In genomic region chr16:35316856-35317264, GRCm38 (mm10) we compare ENCODE assay signal across 15 mouse cellular contexts.
"Had no signal": no experiment of that assay in that cellular context is flagged by ENCODE, and none has a peak within 500 bp of the region (broad histone marks: within the 10 kb centered on the region; RNA-seq: fewer than 3 reads in every experiment).

No protein-coding gene starts in this region.

- DNase-seq: lung, adult 18-20 months; lung, embryonic 14.5 days; lung, postnatal 10 days; lung, postnatal 4 days; midbrain, embryonic 14.5 days; right cerebral cortex, postnatal 14 days; thymus, adult 2 months; thymus, postnatal 25 days; thymus, postnatal 4 days had no signal

- H3K9ac ChIP-seq: liver, embryonic 14.5 days; lung, embryonic 14.5 days; midbrain, embryonic 12.5 days; neural tube, embryonic 13.5 days; stomach, embryonic 15.5 days had no signal

- H3K4me2 ChIP-seq: lung, embryonic 14.5 days; midbrain, embryonic 12.5 days; neural tube, embryonic 13.5 days; stomach, embryonic 15.5 days had no signal

- H3K9me3 ChIP-seq: midbrain, embryonic 10.5 days; midbrain, embryonic 12.5 days; neural tube, embryonic 13.5 days; stomach, embryonic 15.5 days had no signal

- H3K27ac ChIP-seq: liver, embryonic 14.5 days; midbrain, embryonic 10.5 days; midbrain, embryonic 12.5 days; neural tube, embryonic 13.5 days; stomach, embryonic 15.5 days; stomach, postnatal 0 days had no signal

- H3K4me1 ChIP-seq: stomach, embryonic 15.5 days had no signal

- H3K27me3 ChIP-seq: midbrain, embryonic 12.5 days; neural tube, embryonic 13.5 days; stomach, embryonic 15.5 days had no signal

- H3K4me3 ChIP-seq: midbrain, embryonic 10.5 days; midbrain, embryonic 12.5 days; neural tube, embryonic 13.5 days; stomach, embryonic 15.5 days had no signal
